ENCODE assay signal across 18 mouse cellular contexts in genomic region chr6:34344135-34344850, GRCm38 (mm10). TPM values are rescaled to one million over a fixed set of nuclear protein-coding genes. Genes with fewer than 3 reads are reported as not detected.
DNase-seq lines count a peak whose midpoint lies in the region; ATAC-seq and TF ChIP-seq lines count a peak whose summit lies in the region.
"Had no signal": no experiment of that assay in that cellular context is flagged by ENCODE, and none has a peak within 500 bp of the region (broad histone marks: within the 10 kb centered on the region; RNA-seq: fewer than 3 reads in every experiment).

No protein-coding gene starts in this region.

- H3K79me2 ChIP-seq in CH12.LX (replicated peaks; ENCODE audit: control insufficient read depth, extremely low read depth, insufficient read depth, poor library complexity, severe bottlenecking): no peaks in the 10 kb centered on the region

- H3K36me3 ChIP-seq in kidney, embryonic 16.5 days (ENCODE audit: insufficient read depth, low read length): no peaks in the 10 kb centered on the region
- H3K36me3 ChIP-seq in CH12.LX (replicated peaks in 1 of 2; ENCODE audit: control insufficient read depth in 1 of 2, insufficient read depth in 1 of 2, low read length in 1 of 2): no peaks in the 10 kb centered on the region
- H3K36me3 ChIP-seq: forebrain, embryonic 15.5 days; G1E; liver, embryonic 12.5 days; neural tube, embryonic 15.5 days had no signal

- in situ Hi-C loops in CH12.LX (cut with MboI; ENCODE audit: low pct_ligation_motif_present, low pct_unique_long_range_greater_than_20kb, low sequenced_read_pairs): loop anchor here (10.0 kb wide), 1 partner anchor 49 kb away; no protein-coding TSS in a partner anchor

- dilution Hi-C loops in CH12.LX (cut with MboI; ENCODE audit: extremely low pct_ligation_motif_present, extremely low pct_unique_long_range_greater_than_20kb, low sequenced_read_pairs): no loop called here

- peak in 1 of 2 experiments; percentile 30; a peak in 1 of 4 replicates for TF ChIP-seq CTCF in CH12.LX (conservative IDR thresholded peaks at IDR 0.05 in 1 of 2, IDR thresholded peaks at IDR 0.05 in 1 of 2; ENCODE audit: low read depth in 2 of 2, low read length in 2 of 2)

- TF ChIP-seq EP300 in CH12.LX (IDR thresholded peaks at IDR 0.05; ENCODE audit: low read length): no peak

- H3K27ac ChIP-seq in kidney, embryonic 16.5 days (ENCODE audit: low read length): no peak overlapping the region
- H3K27ac ChIP-seq in CH12.LX (ENCODE audit: insufficient read depth, low read depth): no peak overlapping the region
- H3K27ac ChIP-seq: forebrain, embryonic 15.5 days; liver, embryonic 12.5 days; neural tube, embryonic 15.5 days had no signal

- no peaks in the 10 kb centered on the region for H3K4me1 ChIP-seq in kidney, embryonic 16.5 days (ENCODE audit: insufficient read depth, low read length)
- H3K4me1 ChIP-seq in CH12.LX (ENCODE audit: control insufficient read depth in 1 of 2, insufficient read depth in 2 of 2): peaks cover 4 to 35% of the 10 kb centered on the region in 2 experiments; a peak in 3 of 4 replicates
- H3K4me1 ChIP-seq: forebrain, embryonic 15.5 days; liver, embryonic 12.5 days had no signal

- peak overlapping the region; percentile 3; the same call in 1 of the 2 replicates for H3K4me2 ChIP-seq in kidney, embryonic 16.5 days (replicated peaks; ENCODE audit: low read depth, low read length)
- peak overlapping the region; percentile 83 for H3K4me2 ChIP-seq in CH12.LX (ENCODE audit: insufficient read depth, low read depth, poor library complexity, severe bottlenecking)
- H3K4me2 ChIP-seq: forebrain, embryonic 15.5 days; liver, embryonic 12.5 days; neural tube, embryonic 15.5 days had no signal

- TF ChIP-seq RAD21 in CH12.LX (IDR thresholded peaks at IDR 0.05; ENCODE audit: low read depth, low read length): no peak

- H3K9me3 ChIP-seq in kidney, embryonic 16.5 days (ENCODE audit: low read length): no peaks in the 10 kb centered on the region
- H3K9me3 ChIP-seq in CH12.LX (replicated peaks; ENCODE audit: low read length): no peaks in the 10 kb centered on the region
- H3K9me3 ChIP-seq: forebrain, embryonic 15.5 days; G1E; liver, embryonic 12.5 days; neural tube, embryonic 15.5 days had no signal

- WGBS in kidney, embryonic 16.5 days: 65% methylated on average over 10 of the region's 10 CpGs

- H3K4me3 ChIP-seq in kidney, embryonic 16.5 days (ENCODE audit: low read length): no peak overlapping the region
- peak overlapping the region in 1 of 3 experiments; percentile 35 for H3K4me3 ChIP-seq in CH12.LX (replicated peaks in 1 of 3; ENCODE audit: low read depth in 2 of 3, low read length in 2 of 3, poor library complexity in 1 of 3)
- H3K4me3 ChIP-seq: forebrain, embryonic 15.5 days; liver, embryonic 12.5 days; myocyte; neural tube, embryonic 15.5 days had no signal

- DNase-seq in heart, adult 11 months: peak; percentile 57
- DNase-seq in heart, adult 18-20 months: no peak
- no peak for DNase-seq in kidney, adult 9 months
- DNase-seq in CH12.LX (ENCODE audit: extremely low read depth) (peak; percentile 16), MN1 (ENCODE audit: low spot score) (peak; percentile 18)
- no peak for DNase-seq in gastrocnemius, postnatal 25 days
- DNase-seq in thymus, adult 18-20 months: no peak
- DNase-seq: layer of hippocampus, postnatal 36 days; right cerebral cortex, postnatal 4 days had no signal

- no peaks in the 10 kb centered on the region for H3K27me3 ChIP-seq in kidney, embryonic 16.5 days (ENCODE audit: insufficient read depth, low read length)
- no peaks in the 10 kb centered on the region for H3K27me3 ChIP-seq in CH12.LX (replicated peaks)
- H3K27me3 ChIP-seq: forebrain, embryonic 15.5 days had no signal

- H3K9ac ChIP-seq in kidney, embryonic 16.5 days (replicated peaks; ENCODE audit: low read length): no peak overlapping the region
- H3K9ac ChIP-seq in CH12.LX (ENCODE audit: insufficient read depth, low read depth): peak overlapping the region; percentile 25; the same call in 1 of the 2 replicates
- H3K9ac ChIP-seq: forebrain, embryonic 15.5 days; liver, embryonic 12.5 days; lung, embryonic 14.5 days; neural tube, embryonic 15.5 days had no signal

- ATAC-seq in kidney, embryonic 16.5 days (ENCODE audit: low FRiP score, low TSS enrichment): no peak
- ATAC-seq: forebrain, embryonic 15.5 days; liver, embryonic 12.5 days had no signal

- no peak for TF ChIP-seq POLR2A in CH12.LX (IDR thresholded peaks at IDR 0.05; ENCODE audit: low read depth, low read length)

TF ChIP-seq in CH12.LX, 34 proteins besides CTCF, POLR2A, EP300 and RAD21:
- TF ChIP-seq MAFK (IDR thresholded peaks at IDR 0.05; ENCODE audit: insufficient replicate concordance, low read length) (no peak), USF2 (conservative IDR thresholded peaks at IDR 0.05; ENCODE audit: low read depth, low read length) (no peak), CHD2 (IDR thresholded peaks at IDR 0.05; ENCODE audit: low read length) (peak; percentile 35; the same call in 1 of the 2 replicates), UBTF (IDR thresholded peaks at IDR 0.05; ENCODE audit: low read depth, low read length) (no peak)

RNA-seq across cellular contexts. Expression of gene Akr1b8, which starts 9.6 kb away (rescaled TPM):
- total RNA-seq in heart, adult 18-20 months (2021): 1 to 10 TPM; 3.1 to 5.0 TPM
- 12.6 and 12.7 TPM in 2 replicates for polyA plus RNA-seq in kidney, embryonic 16.5 days (2015; fragmentation: Nextera tagmentation; extraction: Ambion mirVana)
- 0.13 and 0.21 TPM in 2 replicates for total RNA-seq in CH12.LX (2012; rRNA removed)
- total RNA-seq in CH12.LX (2014; rRNA removed): not detected in 2 replicates
- not detected in 2 replicates for polyA plus RNA-seq in CH12.LX (2012; ENCODE audit: insufficient read length, low read depth)
- total RNA-seq in gastrocnemius, postnatal 25 days (2021): 1 to 10 TPM; 1.6 to 3.7 TPM
- total RNA-seq: granulocyte monocyte progenitor cell, adult 5-6 weeks; megakaryocyte, adult 5-6 weeks had no signal

RNA-seq across cellular contexts. Expression of gene Akr1b3, which starts 27.0 kb away (rescaled TPM):
- 100 to 1,000 TPM; 275 to 331 TPM for total RNA-seq in heart, adult 18-20 months (2021)
- 195 and 200 TPM in 2 replicates for polyA plus RNA-seq in kidney, embryonic 16.5 days (2015; fragmentation: Nextera tagmentation; extraction: Ambion mirVana)
- total RNA-seq in CH12.LX (2012; rRNA removed) (313 and 382 TPM in 2 replicates), CH12.LX (2014; rRNA removed) (257 and 264 TPM in 2 replicates)
- polyA plus RNA-seq in CH12.LX (2012; ENCODE audit: insufficient read length, low read depth): 344 and 359 TPM in 2 replicates
- total RNA-seq in gastrocnemius, postnatal 25 days (2021): 100 to 1,000 TPM; 161 to 169 TPM

RNA-seq across cellular contexts. Expression of gene Akr1b10, which starts 39.7 kb away (rescaled TPM):
- 10 to 100 TPM; 60.9 to 62.9 TPM for total RNA-seq in heart, adult 18-20 months (2021)
- 32.5 and 35.8 TPM in 2 replicates for polyA plus RNA-seq in kidney, embryonic 16.5 days (2015; fragmentation: Nextera tagmentation; extraction: Ambion mirVana)
- 20.3 and 20.7 TPM in 2 replicates for total RNA-seq in CH12.LX (2012; rRNA removed)
- 29.6 and 34.0 TPM in 2 replicates for total RNA-seq in CH12.LX (2014; rRNA removed)
- polyA plus RNA-seq in CH12.LX (2012; ENCODE audit: insufficient read length, low read depth): 29.3 and 34.7 TPM in 2 replicates
- 10 to 100 TPM; 47.3 to 53.4 TPM for total RNA-seq in gastrocnemius, postnatal 25 days (2021)

Comparison
In these comparisons a context has a peak if more than half of its experiments do, and no peak if none do; other contexts are left out.
1. DNase-seq: peak in heart, adult 11 months (single experiment), CH12.LX (single experiment) and MN1 (single experiment); none in heart, adult 18-20 months (0 of 2), kidney, adult 9 months (single experiment), gastrocnemius, postnatal 25 days (single experiment) and thymus, adult 18-20 months (0 of 2).